Mouse (Mus musculus): Measurements from ENCODE around the gene Scly.

DNA sequence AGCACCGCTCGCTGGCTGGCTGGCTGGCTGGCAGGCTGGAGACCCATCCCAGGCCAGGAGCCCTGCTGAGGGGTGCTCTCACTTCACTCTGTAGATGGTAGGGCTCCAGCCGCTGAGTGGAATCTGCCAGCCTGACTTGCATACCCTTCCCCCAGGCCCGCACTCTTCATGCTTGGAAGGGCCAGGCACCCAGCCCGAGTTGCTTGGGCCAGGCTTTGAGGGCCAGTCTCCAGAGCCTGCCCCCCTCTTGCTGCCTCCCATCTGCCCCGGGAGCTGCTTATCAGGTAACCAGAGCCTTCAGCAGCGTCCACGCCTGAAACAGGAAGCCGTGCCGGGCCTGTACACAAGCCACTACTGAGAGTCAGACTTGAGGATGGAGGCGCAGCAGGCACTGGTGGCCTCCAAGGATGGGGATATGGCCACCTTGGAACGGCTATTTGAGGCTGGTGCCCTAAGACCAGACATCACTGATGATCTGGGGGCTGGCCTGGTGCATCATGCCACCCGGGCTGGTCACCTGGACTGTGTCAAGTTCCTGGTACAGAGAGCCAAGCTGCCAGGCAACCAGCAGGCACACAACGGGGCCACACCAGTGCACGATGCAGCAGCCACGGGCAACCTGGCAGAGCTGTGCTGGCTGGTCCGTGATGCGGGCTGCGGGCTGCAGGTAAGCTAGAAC lies 23.8 kb downstream of the Scly start, which contains the start of gene Espnl:
- TF ChIP-seq CTCF (IDR thresholded peaks at IDR 0.05; ENCODE audit: insufficient read depth, low read length) = no peak
- TF ChIP-seq POLR2A (IDR thresholded peaks at IDR 0.05; ENCODE audit: borderline replicate concordance, extremely low read depth, low read depth, low read length) = no peak
